In genomic region chr15:82192617-82193016, GRCm38 (mm10) we compare ENCODE assay signal across 27 mouse cellular contexts. TPM values are rescaled to one million over a fixed set of nuclear protein-coding genes. Genes with fewer than 3 reads are reported as not detected.
DNase-seq lines count a peak whose midpoint lies in the region; ATAC-seq and TF ChIP-seq lines count a peak whose summit lies in the region.
"Had no signal": no experiment of that assay in that cellular context is flagged by ENCODE, and none has a peak within 500 bp of the region (broad histone marks: within the 10 kb centered on the region; RNA-seq: fewer than 3 reads in every experiment).

No protein-coding gene starts in this region.

- ATAC-seq in embryonic facial prominence, embryonic 13.5 days (ENCODE audit: insufficient number of reproducible peaks, insufficient read depth, low FRiP score, low TSS enrichment, low read depth): no peak
- ATAC-seq in liver, embryonic 12.5 days: no peak
- no peak for ATAC-seq in liver, embryonic 11.5 days (replicated peaks; ENCODE audit: low FRiP score)
- ATAC-seq: forebrain, embryonic 16.5 days; intestine, embryonic 15.5 days had no signal

- no peaks in the 10 kb centered on the region for H3K4me1 ChIP-seq in embryonic facial prominence, embryonic 13.5 days
- no peaks in the 10 kb centered on the region for H3K4me1 ChIP-seq in embryonic facial prominence, embryonic 10.5 days
- peaks cover 10% of the 10 kb centered on the region for H3K4me1 ChIP-seq in liver, embryonic 12.5 days
- H3K4me1 ChIP-seq in liver, embryonic 11.5 days (replicated peaks; ENCODE audit: control insufficient read depth, insufficient read depth, low read length): no peaks in the 10 kb centered on the region
- no peaks in the 10 kb centered on the region for H3K4me1 ChIP-seq in lung, adult 2 months (ENCODE audit: control insufficient read depth, insufficient read depth, low read length)
- H3K4me1 ChIP-seq: hindbrain, embryonic 10.5 days; intestine, embryonic 15.5 days; stomach, embryonic 15.5 days had no signal

- 60% methylated on average over 8 of the region's 8 CpGs for WGBS in embryonic facial prominence, embryonic 13.5 days
- 71% methylated on average over 8 of the region's 8 CpGs for WGBS in embryonic facial prominence, embryonic 10.5 days
- 79% methylated on average over 8 of the region's 8 CpGs for WGBS in liver, embryonic 12.5 days (ENCODE audit: insufficient replicate concordance)
- 84% methylated on average over 8 of the region's 8 CpGs for WGBS in liver, embryonic 11.5 days
- WGBS in lung, adult 2 months: 90% methylated on average over 8 of the region's 8 CpGs

- peaks cover 97% of the 10 kb centered on the region for H3K36me3 ChIP-seq in embryonic facial prominence, embryonic 13.5 days
- peaks cover 100% of the 10 kb centered on the region for H3K36me3 ChIP-seq in embryonic facial prominence, embryonic 10.5 days (replicated peaks)
- H3K36me3 ChIP-seq in liver, embryonic 12.5 days: peaks cover 100% of the 10 kb centered on the region
- H3K36me3 ChIP-seq in liver, embryonic 11.5 days (ENCODE audit: control insufficient read depth, insufficient read depth, low read length): peaks cover 64% of the 10 kb centered on the region

- no peak for DNase-seq in embryonic facial prominence, embryonic 10.5 days (ENCODE audit: low spot score)
- DNase-seq in liver, embryonic 11.5 days (ENCODE audit: low spot score): no peak
- DNase-seq in brain, adult 2 months (ENCODE audit: low read depth, low spot score): peak; percentile 73
- no peak for DNase-seq in cerebellum, postnatal 36 days
- DNase-seq in lung, adult 2 months: no peak
- DNase-seq: adrenal gland, postnatal 25 days; cerebellum, adult 18-20 months; gastrocnemius, postnatal 14 days; heart, postnatal 14 days; kidney, adult 8-10 months; kidney, postnatal 10 days; left cerebral cortex, postnatal 4 days; lung, postnatal 36 days; right cerebral cortex, postnatal 25 days; thymus, postnatal 14 days had no signal

- TF ChIP-seq POLR2A in lung, adult 2 months (IDR thresholded peaks at IDR 0.05; ENCODE audit: borderline replicate concordance, extremely low read depth, low read depth, low read length): no peak

- H3K9ac ChIP-seq in embryonic facial prominence, embryonic 13.5 days: peak overlapping the region; percentile 11; the same call in 1 of the 2 replicates
- no peak overlapping the region for H3K9ac ChIP-seq in liver, embryonic 12.5 days
- no peak overlapping the region for H3K9ac ChIP-seq in liver, embryonic 11.5 days (ENCODE audit: low read depth, low read length)
- H3K9ac ChIP-seq: hindbrain, embryonic 15.5 days; intestine, embryonic 15.5 days; liver, embryonic 14.5 days; stomach, embryonic 15.5 days had no signal

- no peak overlapping the region for H3K4me3 ChIP-seq in embryonic facial prominence, embryonic 13.5 days
- H3K4me3 ChIP-seq in embryonic facial prominence, embryonic 10.5 days: no peak overlapping the region
- no peak overlapping the region for H3K4me3 ChIP-seq in liver, embryonic 12.5 days
- H3K4me3 ChIP-seq in liver, embryonic 11.5 days (ENCODE audit: low read depth, low read length): no peak overlapping the region
- no peak overlapping the region for H3K4me3 ChIP-seq in lung, adult 2 months (replicated peaks; ENCODE audit: extremely low read depth, low read depth, low read length)
- H3K4me3 ChIP-seq: hindbrain, embryonic 10.5 days; hindbrain, embryonic 15.5 days; intestine, embryonic 15.5 days; stomach, embryonic 15.5 days had no signal

- TF ChIP-seq CTCF in lung, adult 2 months (IDR thresholded peaks at IDR 0.05; ENCODE audit: insufficient read depth, low read length): no peak

- no peaks in the 10 kb centered on the region for H3K9me3 ChIP-seq in embryonic facial prominence, embryonic 13.5 days
- H3K9me3 ChIP-seq in embryonic facial prominence, embryonic 10.5 days: no peaks in the 10 kb centered on the region
- no peaks in the 10 kb centered on the region for H3K9me3 ChIP-seq in liver, embryonic 12.5 days (replicated peaks)
- H3K9me3 ChIP-seq in liver, embryonic 11.5 days (ENCODE audit: control insufficient read depth, low read length): no peaks in the 10 kb centered on the region
- H3K9me3 ChIP-seq: hindbrain, embryonic 10.5 days; hindbrain, embryonic 15.5 days; intestine, embryonic 15.5 days; stomach, embryonic 15.5 days had no signal

- H3K27ac ChIP-seq in embryonic facial prominence, embryonic 13.5 days: no peak overlapping the region
- no peak overlapping the region for H3K27ac ChIP-seq in embryonic facial prominence, embryonic 10.5 days (replicated peaks)
- 0 out of 2 replicates have a peak overlapping the region, but pooled peaks have one; percentile 28 for H3K27ac ChIP-seq in liver, embryonic 12.5 days
- H3K27ac ChIP-seq in liver, embryonic 11.5 days (ENCODE audit: low read depth, low read length): no peak overlapping the region
- H3K27ac ChIP-seq: hindbrain, embryonic 10.5 days; hindbrain, embryonic 15.5 days; intestine, embryonic 15.5 days; liver, embryonic 14.5 days; stomach, embryonic 15.5 days had no signal

- H3K27me3 ChIP-seq in embryonic facial prominence, embryonic 13.5 days: no peaks in the 10 kb centered on the region
- no peaks in the 10 kb centered on the region for H3K27me3 ChIP-seq in embryonic facial prominence, embryonic 10.5 days (replicated peaks; ENCODE audit: low read depth, poor library complexity, severe bottlenecking)
- no peaks in the 10 kb centered on the region for H3K27me3 ChIP-seq in liver, embryonic 12.5 days (replicated peaks)
- H3K27me3 ChIP-seq in liver, embryonic 11.5 days (replicated peaks; ENCODE audit: control insufficient read depth, insufficient read depth, low read length): no peaks in the 10 kb centered on the region
- H3K27me3 ChIP-seq: hindbrain, embryonic 15.5 days; intestine, embryonic 15.5 days; stomach, embryonic 15.5 days had no signal

- H3K4me2 ChIP-seq in embryonic facial prominence, embryonic 13.5 days: no peak overlapping the region
- no peak overlapping the region for H3K4me2 ChIP-seq in liver, embryonic 12.5 days
- H3K4me2 ChIP-seq in liver, embryonic 11.5 days: no peak overlapping the region
- H3K4me2 ChIP-seq: hindbrain, embryonic 15.5 days; intestine, embryonic 15.5 days; midbrain, embryonic 11.5 days; stomach, embryonic 15.5 days had no signal

RNA-seq across cellular contexts. Expression of gene Shisa8, which starts 20.0 kb away (rescaled TPM):
- polyA plus RNA-seq in embryonic facial prominence, embryonic 13.5 days (2015; fragmentation: Nextera tagmentation; extraction: Ambion mirVana): 0.18 and 0.50 TPM in 2 replicates
- polyA plus RNA-seq in embryonic facial prominence, embryonic 10.5 days (2016; fragmentation: Nextera tagmentation; extraction: Ambion mirVana): 0.35 and 0.38 TPM in 2 replicates
- 0.31 and 0.37 TPM in 2 replicates for polyA plus RNA-seq in liver, embryonic 12.5 days (2016; fragmentation: Nextera tagmentation; extraction: Ambion mirVana)
- 0.12 and 0.73 TPM in 2 replicates for polyA plus RNA-seq in liver, embryonic 11.5 days (2014; fragmentation: Nextera tagmentation; extraction: Ambion mirVana)
- 0.40 and 1.00 TPM in 2 replicates for polyA plus RNA-seq in lung, adult 2 months (2012; rRNA removed)

RNA-seq across cellular contexts. Expression of gene Tnfrsf13c, which starts 31.6 kb away (rescaled TPM):
- 0.17 TPM in 1 of 2 replicates, not detected in the other for polyA plus RNA-seq in embryonic facial prominence, embryonic 13.5 days (2015; fragmentation: Nextera tagmentation; extraction: Ambion mirVana)
- 0.10 and 0.75 TPM in 2 replicates for polyA plus RNA-seq in embryonic facial prominence, embryonic 10.5 days (2016; fragmentation: Nextera tagmentation; extraction: Ambion mirVana)
- polyA plus RNA-seq in liver, embryonic 12.5 days (2016; fragmentation: Nextera tagmentation; extraction: Ambion mirVana): 0.30 TPM in 2 replicates
- polyA plus RNA-seq in liver, embryonic 11.5 days (2014; fragmentation: Nextera tagmentation; extraction: Ambion mirVana): 0.16 and 0.56 TPM in 2 replicates
- polyA plus RNA-seq in lung, adult 2 months (2012; rRNA removed): 4.4 and 4.9 TPM in 2 replicates
- polyA plus RNA-seq: intestine, embryonic 15.5 days; lung, embryonic 16.5 days had no signal

RNA-seq across cellular contexts. Expression of gene Srebf2, which starts 45.6 kb away (rescaled TPM):
- polyA plus RNA-seq in embryonic facial prominence, embryonic 13.5 days (2015; fragmentation: Nextera tagmentation; extraction: Ambion mirVana): 146 and 160 TPM in 2 replicates
- 172 and 192 TPM in 2 replicates for polyA plus RNA-seq in embryonic facial prominence, embryonic 10.5 days (2016; fragmentation: Nextera tagmentation; extraction: Ambion mirVana)
- polyA plus RNA-seq in liver, embryonic 12.5 days (2016; fragmentation: Nextera tagmentation; extraction: Ambion mirVana): 96.9 and 99.4 TPM in 2 replicates
- polyA plus RNA-seq in liver, embryonic 11.5 days (2014; fragmentation: Nextera tagmentation; extraction: Ambion mirVana): 99.7 and 101 TPM in 2 replicates
- 261 and 292 TPM in 2 replicates for polyA plus RNA-seq in lung, adult 2 months (2012; rRNA removed)

RNA-seq across cellular contexts. Expression of gene Cenpm, which starts 51.9 kb away (rescaled TPM):
- 61.7 and 72.7 TPM in 2 replicates for polyA plus RNA-seq in embryonic facial prominence, embryonic 13.5 days (2015; fragmentation: Nextera tagmentation; extraction: Ambion mirVana)
- 81.5 and 82.5 TPM in 2 replicates for polyA plus RNA-seq in embryonic facial prominence, embryonic 10.5 days (2016; fragmentation: Nextera tagmentation; extraction: Ambion mirVana)
- polyA plus RNA-seq in liver, embryonic 12.5 days (2016; fragmentation: Nextera tagmentation; extraction: Ambion mirVana): 48.3 and 51.2 TPM in 2 replicates
- 56.5 and 58.8 TPM in 2 replicates for polyA plus RNA-seq in liver, embryonic 11.5 days (2014; fragmentation: Nextera tagmentation; extraction: Ambion mirVana)
- polyA plus RNA-seq in lung, adult 2 months (2012; rRNA removed): 1.8 and 3.4 TPM in 2 replicates

RNA-seq across cellular contexts. Expression of gene 1500009C09Rik, which starts 59.6 kb away (rescaled TPM):
- 0.17 TPM in 1 of 2 replicates, not detected in the other for polyA plus RNA-seq in embryonic facial prominence, embryonic 13.5 days (2015; fragmentation: Nextera tagmentation; extraction: Ambion mirVana)
- polyA plus RNA-seq in embryonic facial prominence, embryonic 10.5 days (2016; fragmentation: Nextera tagmentation; extraction: Ambion mirVana): not detected in 2 replicates
- not detected in 2 replicates for polyA plus RNA-seq in liver, embryonic 12.5 days (2016; fragmentation: Nextera tagmentation; extraction: Ambion mirVana)
- not detected in 2 replicates for polyA plus RNA-seq in liver, embryonic 11.5 days (2014; fragmentation: Nextera tagmentation; extraction: Ambion mirVana)
- polyA plus RNA-seq in lung, adult 2 months (2012; rRNA removed): not detected in 2 replicates
- polyA plus RNA-seq: C2C12; heart, embryonic 14.5 days; lung, embryonic 16.5 days; stomach, embryonic 15.5 days had no signal
